ENCODE assay signal across 11 mouse cellular contexts in genomic region chr11:101269577-101270116, GRCm38 (mm10). TPM values are rescaled to one million over a fixed set of nuclear protein-coding genes. Genes with fewer than 3 reads are reported as not detected.
DNase-seq lines count a peak whose midpoint lies in the region; ATAC-seq and TF ChIP-seq lines count a peak whose summit lies in the region.
"Had no signal": no experiment of that assay in that cellular context is flagged by ENCODE, and none has a peak within 500 bp of the region (broad histone marks: within the 10 kb centered on the region; RNA-seq: fewer than 3 reads in every experiment).

No protein-coding gene starts in this region.

- intact Hi-C loops in left cerebral cortex, adult 2 months (cut with DNase I): no loop called here

- peaks cover 41% of the 10 kb centered on the region for H3K27me3 ChIP-seq in hindbrain, embryonic 10.5 days (ENCODE audit: insufficient read depth, poor library complexity, severe bottlenecking)
- H3K27me3 ChIP-seq in hindbrain, embryonic 16.5 days (replicated peaks; ENCODE audit: control insufficient read depth, insufficient read depth, low read length): peaks cover 14% of the 10 kb centered on the region
- H3K27me3 ChIP-seq in hindbrain, embryonic 15.5 days: peaks cover 17% of the 10 kb centered on the region
- H3K27me3 ChIP-seq in midbrain, embryonic 13.5 days: peaks cover 29% of the 10 kb centered on the region

- 0 out of 2 replicates have a peak overlapping the region, but pooled peaks have one; percentile 18 for H3K4me3 ChIP-seq in hindbrain, embryonic 10.5 days
- H3K4me3 ChIP-seq in hindbrain, embryonic 16.5 days (ENCODE audit: low read length): no peak overlapping the region
- no peak overlapping the region for H3K4me3 ChIP-seq in hindbrain, embryonic 15.5 days
- H3K4me3 ChIP-seq in midbrain, embryonic 13.5 days (replicated peaks): no peak overlapping the region
- no peak overlapping the region for H3K4me3 ChIP-seq in left cerebral cortex, adult 2 months
- H3K4me3 ChIP-seq: forebrain, embryonic 15.5 days had no signal

- no peaks in the 10 kb centered on the region for H3K36me3 ChIP-seq in hindbrain, embryonic 10.5 days
- no peaks in the 10 kb centered on the region for H3K36me3 ChIP-seq in hindbrain, embryonic 16.5 days (ENCODE audit: control insufficient read depth, insufficient read depth, low read length)
- no peaks in the 10 kb centered on the region for H3K36me3 ChIP-seq in hindbrain, embryonic 15.5 days
- no peaks in the 10 kb centered on the region for H3K36me3 ChIP-seq in midbrain, embryonic 13.5 days
- H3K36me3 ChIP-seq: forebrain, embryonic 15.5 days had no signal

- H3K9me3 ChIP-seq in hindbrain, embryonic 10.5 days: no peaks in the 10 kb centered on the region
- no peaks in the 10 kb centered on the region for H3K9me3 ChIP-seq in hindbrain, embryonic 16.5 days (ENCODE audit: control insufficient read depth, low read length)
- H3K9me3 ChIP-seq in hindbrain, embryonic 15.5 days: no peaks in the 10 kb centered on the region
- no peaks in the 10 kb centered on the region for H3K9me3 ChIP-seq in midbrain, embryonic 13.5 days
- H3K9me3 ChIP-seq: forebrain, embryonic 15.5 days had no signal

- ATAC-seq in hindbrain, embryonic 16.5 days: no peak
- ATAC-seq in hindbrain, embryonic 15.5 days (ENCODE audit: low FRiP score, low read depth): 0 out of 2 replicates have a peak, but pooled peaks have one; percentile 38
- ATAC-seq in midbrain, embryonic 13.5 days: no peak
- ATAC-seq: forebrain, embryonic 15.5 days; inflammation-experienced regulatory T-cells, adult 6 months had no signal

- H3K4me1 ChIP-seq in hindbrain, embryonic 10.5 days (replicated peaks): peaks cover 24% of the 10 kb centered on the region
- peaks cover 8% of the 10 kb centered on the region; the same call in 1 of the 2 replicates for H3K4me1 ChIP-seq in hindbrain, embryonic 16.5 days (ENCODE audit: control insufficient read depth, insufficient read depth, low read depth, low read length)
- peaks cover 8% of the 10 kb centered on the region for H3K4me1 ChIP-seq in hindbrain, embryonic 15.5 days (replicated peaks)
- H3K4me1 ChIP-seq in midbrain, embryonic 13.5 days (replicated peaks): peaks cover 11% of the 10 kb centered on the region

- H3K27ac ChIP-seq in hindbrain, embryonic 10.5 days: no peak overlapping the region; the same call in 1 of the 2 replicates
- H3K27ac ChIP-seq in hindbrain, embryonic 16.5 days (ENCODE audit: low read depth, low read length): no peak overlapping the region
- H3K27ac ChIP-seq in hindbrain, embryonic 15.5 days (replicated peaks): peak overlapping the region; percentile 3; the same call in 1 of the 2 replicates
- no peak overlapping the region for H3K27ac ChIP-seq in midbrain, embryonic 13.5 days
- H3K27ac ChIP-seq in left cerebral cortex, adult 2 months: no peak overlapping the region
- H3K27ac ChIP-seq: forebrain, embryonic 15.5 days had no signal

- DNase-seq in hindbrain, embryonic 10.5 days (ENCODE audit: low spot score): peak; percentile 39
- peak; percentile 52 for DNase-seq in ZHBTc4 (ENCODE audit: low read depth, low spot score)
- no peak for DNase-seq in left cerebral cortex, adult 2 months (ENCODE audit: extremely low spot score in 1 of 2, low spot score in 2 of 2)
- no peak for DNase-seq in urinary bladder, adult 2 months (ENCODE audit: low spot score)
- no peak for DNase-seq in thymus, adult 18-20 months
- DNase-seq: lung, adult 18-20 months had no signal

- no peak for TF ChIP-seq CTCF in left cerebral cortex, adult 2 months (IDR thresholded peaks at IDR 0.05)

- WGBS in hindbrain, embryonic 10.5 days: 34% methylated on average over 10 of the region's 10 CpGs
- WGBS in hindbrain, embryonic 16.5 days: 37% methylated on average over 10 of the region's 10 CpGs
- 34% methylated on average over 10 of the region's 10 CpGs for whole genome bisulfite sequencing in hindbrain, embryonic 15.5 days
- WGBS in midbrain, embryonic 13.5 days: 38% methylated on average over 10 of the region's 10 CpGs

- no peak overlapping the region for H3K9ac ChIP-seq in hindbrain, embryonic 16.5 days (ENCODE audit: low read depth, low read length)
- H3K9ac ChIP-seq in hindbrain, embryonic 15.5 days: no peak overlapping the region
- H3K9ac ChIP-seq in midbrain, embryonic 13.5 days (replicated peaks): 0 out of 2 replicates have a peak overlapping the region, but pooled peaks have one; percentile 2
- H3K9ac ChIP-seq: forebrain, embryonic 15.5 days had no signal

- H3K4me2 ChIP-seq in hindbrain, embryonic 16.5 days (ENCODE audit: low read length): no peak overlapping the region
- H3K4me2 ChIP-seq in hindbrain, embryonic 15.5 days: peak overlapping the region; percentile 1; the same call in 1 of the 2 replicates
- H3K4me2 ChIP-seq in midbrain, embryonic 13.5 days (replicated peaks): peak overlapping the region; percentile 2; the same call in 1 of the 2 replicates
- H3K4me2 ChIP-seq: forebrain, embryonic 15.5 days had no signal

RNA-seq across cellular contexts. Expression of gene Cntd1, which starts 9.2 kb away (rescaled TPM):
- polyA plus RNA-seq in hindbrain, embryonic 10.5 days (2016; fragmentation: Nextera tagmentation; extraction: Ambion mirVana): 0.95 and 1.9 TPM in 2 replicates
- polyA plus RNA-seq in hindbrain, embryonic 16.5 days (2015; fragmentation: Nextera tagmentation; extraction: Ambion mirVana): 0.83 and 1.0 TPM in 2 replicates
- polyA plus RNA-seq in hindbrain, embryonic 15.5 days (2015; fragmentation: Nextera tagmentation; extraction: Ambion mirVana): 1.0 and 1.2 TPM in 2 replicates
- polyA plus RNA-seq in midbrain, embryonic 13.5 days (2015; fragmentation: Nextera tagmentation; extraction: Ambion mirVana): 1.2 and 1.3 TPM in 2 replicates
- total RNA-seq in left cerebral cortex, adult 2 months (2021): under 1 TPM; 0.44 to 0.81 TPM
- polyA plus RNA-seq in urinary bladder, adult 2 months (2012; rRNA removed): 1.4 and 1.5 TPM in 2 replicates

RNA-seq across cellular contexts. Expression of gene Coa3, which starts 9.3 kb away (rescaled TPM):
- polyA plus RNA-seq in hindbrain, embryonic 10.5 days (2016; fragmentation: Nextera tagmentation; extraction: Ambion mirVana): 227 and 244 TPM in 2 replicates
- polyA plus RNA-seq in hindbrain, embryonic 16.5 days (2015; fragmentation: Nextera tagmentation; extraction: Ambion mirVana): 226 and 232 TPM in 2 replicates
- polyA plus RNA-seq in hindbrain, embryonic 15.5 days (2015; fragmentation: Nextera tagmentation; extraction: Ambion mirVana): 223 and 225 TPM in 2 replicates
- polyA plus RNA-seq in midbrain, embryonic 13.5 days (2015; fragmentation: Nextera tagmentation; extraction: Ambion mirVana): 210 and 213 TPM in 2 replicates
- total RNA-seq in left cerebral cortex, adult 2 months (2021): 10 to 100 TPM; 97.5 to 98.4 TPM
- polyA plus RNA-seq in urinary bladder, adult 2 months (2012; rRNA removed): 155 and 156 TPM in 2 replicates

RNA-seq across cellular contexts. Expression of gene Wnk4, which starts 9.3 kb away (rescaled TPM):
- 6.7 and 7.6 TPM in 2 replicates for polyA plus RNA-seq in hindbrain, embryonic 10.5 days (2016; fragmentation: Nextera tagmentation; extraction: Ambion mirVana)
- polyA plus RNA-seq in hindbrain, embryonic 16.5 days (2015; fragmentation: Nextera tagmentation; extraction: Ambion mirVana): 7.2 and 7.3 TPM in 2 replicates
- polyA plus RNA-seq in hindbrain, embryonic 15.5 days (2015; fragmentation: Nextera tagmentation; extraction: Ambion mirVana): 8.5 and 9.5 TPM in 2 replicates
- 7.2 and 7.5 TPM in 2 replicates for polyA plus RNA-seq in midbrain, embryonic 13.5 days (2015; fragmentation: Nextera tagmentation; extraction: Ambion mirVana)
- 1 to 10 TPM; 4.5 to 8.0 TPM for total RNA-seq in left cerebral cortex, adult 2 months (2021)
- 7.4 and 10.6 TPM in 2 replicates for polyA plus RNA-seq in urinary bladder, adult 2 months (2012; rRNA removed)

RNA-seq across cellular contexts. Expression of gene Vps25, which starts 16.1 kb away (rescaled TPM):
- 135 TPM in 2 replicates for polyA plus RNA-seq in hindbrain, embryonic 10.5 days (2016; fragmentation: Nextera tagmentation; extraction: Ambion mirVana)
- 128 and 131 TPM in 2 replicates for polyA plus RNA-seq in hindbrain, embryonic 16.5 days (2015; fragmentation: Nextera tagmentation; extraction: Ambion mirVana)
- polyA plus RNA-seq in hindbrain, embryonic 15.5 days (2015; fragmentation: Nextera tagmentation; extraction: Ambion mirVana): 118 and 124 TPM in 2 replicates
- polyA plus RNA-seq in midbrain, embryonic 13.5 days (2015; fragmentation: Nextera tagmentation; extraction: Ambion mirVana): 110 and 111 TPM in 2 replicates
- total RNA-seq in left cerebral cortex, adult 2 months (2021): 10 to 100 TPM; 59.3 to 61.0 TPM
- 73.3 and 91.1 TPM in 2 replicates for polyA plus RNA-seq in urinary bladder, adult 2 months (2012; rRNA removed)

RNA-seq across cellular contexts. Expression of gene Ramp2, which starts 23.8 kb away (rescaled TPM):
- 63.9 and 72.3 TPM in 2 replicates for polyA plus RNA-seq in hindbrain, embryonic 10.5 days (2016; fragmentation: Nextera tagmentation; extraction: Ambion mirVana)
- polyA plus RNA-seq in hindbrain, embryonic 16.5 days (2015; fragmentation: Nextera tagmentation; extraction: Ambion mirVana): 100 and 108 TPM in 2 replicates
- polyA plus RNA-seq in hindbrain, embryonic 15.5 days (2015; fragmentation: Nextera tagmentation; extraction: Ambion mirVana): 96.5 and 98.8 TPM in 2 replicates
- polyA plus RNA-seq in midbrain, embryonic 13.5 days (2015; fragmentation: Nextera tagmentation; extraction: Ambion mirVana): 64.4 and 65.7 TPM in 2 replicates
- 10 to 100 TPM; 35.7 to 40.8 TPM for total RNA-seq in left cerebral cortex, adult 2 months (2021)
- polyA plus RNA-seq in urinary bladder, adult 2 months (2012; rRNA removed): 79.5 and 82.0 TPM in 2 replicates
- polyA plus RNA-seq: inflammation-experienced regulatory T-cells, adult 6 months had no signal

Comparison
In these comparisons a context has a peak if more than half of its experiments do, and no peak if none do; other contexts are left out.
1. DNase-seq: peak in hindbrain, embryonic 10.5 days (single experiment) and ZHBTc4 (single experiment); none in left cerebral cortex, adult 2 months (0 of 2), urinary bladder, adult 2 months (single experiment) and thymus, adult 18-20 months (0 of 2).